Mouse (Mus musculus) forebrain, embryonic 16.5 days (tissue): ENCODE data around the gene Jag2. TPM values are rescaled to one million over a fixed set of nuclear protein-coding genes. Genes with fewer than 3 reads are reported as not detected.

Experiments
- ATAC-seq: fragments of 200-750 bp; cut with Nextera tagmentation; 2 replicates; pipeline ENCODE4 v1.8.0; 2017; ENCODE audit warnings: mild to moderate bottlenecking, moderate library complexity
- H3K27ac ChIP-seq: fragments of 300-500 bp; sonication (generic); 2 replicates; pipeline ENCODE4 v1.5.1; 2014; ENCODE audit warnings: low read length, control low read depth
- H3K27me3 ChIP-seq: fragments of 300-500 bp; sonication (generic); replicated peaks from 2 replicates; pipeline ENCODE4 v1.6.1; 2014; ENCODE audit warnings: low read length; ENCODE audit not compliant: control insufficient read depth, insufficient read depth
- H3K36me3 ChIP-seq: fragments of 300-500 bp; sonication (generic); 2 replicates; pipeline ENCODE4 v1.6.1; 2014; ENCODE audit not compliant: control insufficient read depth, insufficient read depth
- H3K4me1 ChIP-seq: fragments of 300-500 bp; sonication (generic); replicated peaks from 2 replicates; pipeline ENCODE4 v1.6.1; 2014; ENCODE audit warnings: low read length; ENCODE audit not compliant: control insufficient read depth, insufficient read depth
- H3K4me2 ChIP-seq: fragments of 300-500 bp; sonication (generic); 2 replicates; pipeline ENCODE4 v1.6.1; 2014; ENCODE audit warnings: mild to moderate bottlenecking, low read length, control low read depth
- H3K4me3 ChIP-seq: fragments of 300-500 bp; sonication (generic); replicated peaks from 2 replicates; pipeline ENCODE4 v1.5.1; 2014; ENCODE audit warnings: mild to moderate bottlenecking, low read length, control low read depth
- H3K9ac ChIP-seq: fragments of 300-500 bp; sonication (generic); replicated peaks from 2 replicates; pipeline ENCODE4 v1.6.1; 2014; ENCODE audit warnings: low read depth, low read length, control low read depth
- H3K9me3 ChIP-seq: fragments of 300-500 bp; sonication (generic); 2 replicates; pipeline ENCODE4 v1.6.1; 2016; ENCODE audit warnings: low read length; ENCODE audit not compliant: control insufficient read depth
- WGBS: fragments of 180-500 bp; shearing (Covaris S2); extraction: QIAGEN DNeasy Blood & Tissue Kit; methylation state at CpG from one replicate; pipeline ENCODE4 v1.1.7; 2014; 5-methylcytosine and 5-hydroxymethylcytosine counted together
- polyA plus RNA-seq: library from polyadenylated mRNA; unstranded; fragments of >200 nt; fragmentation: Nextera tagmentation; extraction: Ambion mirVana; gene quantifications from 2 replicates; pipeline ENCODE4 v1.2.1, GENCODE M21; 2015

Jag2 gene
- polyA plus RNA-seq, 1 experiment from 2014 or later = 10.7 TPM

DNA sequence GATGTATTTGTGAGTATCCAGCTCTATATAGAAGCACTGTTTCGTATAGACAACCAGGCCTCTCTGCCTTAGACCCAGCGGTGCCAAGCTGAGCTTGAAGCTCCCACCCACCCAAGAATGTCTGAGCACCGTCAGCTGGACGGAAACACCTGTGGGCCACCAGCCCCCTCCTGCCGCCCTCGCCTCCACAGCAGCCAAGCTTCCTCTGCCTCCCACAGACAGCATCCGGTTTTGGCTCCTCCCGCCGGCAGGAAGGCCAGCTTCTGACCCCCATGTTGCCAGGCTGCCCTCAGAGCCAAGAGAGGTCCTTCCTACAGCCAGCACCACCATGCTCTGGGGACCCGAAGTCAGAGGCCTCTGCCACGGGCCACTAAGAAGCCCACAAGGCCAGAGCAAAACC lies 15.0 kb downstream of the Jag2 start:
- Histone ChIP-seq H3K9ac (no peak overlapping the region), H3K4me3 (no peak overlapping the region), H3K4me1 (no peaks in the 10 kb centered on the region), H3K36me3 (peaks cover 16% of the 10 kb centered on the region), H3K27ac (no peak overlapping the region), H3K4me2 (no peak overlapping the region), H3K9me3 (no peaks in the 10 kb centered on the region), H3K27me3 (no peaks in the 10 kb centered on the region)
- no peak for ATAC-seq
- WGBS = 91% methylated on average over 11 of the region's 11 CpGs

DNA sequence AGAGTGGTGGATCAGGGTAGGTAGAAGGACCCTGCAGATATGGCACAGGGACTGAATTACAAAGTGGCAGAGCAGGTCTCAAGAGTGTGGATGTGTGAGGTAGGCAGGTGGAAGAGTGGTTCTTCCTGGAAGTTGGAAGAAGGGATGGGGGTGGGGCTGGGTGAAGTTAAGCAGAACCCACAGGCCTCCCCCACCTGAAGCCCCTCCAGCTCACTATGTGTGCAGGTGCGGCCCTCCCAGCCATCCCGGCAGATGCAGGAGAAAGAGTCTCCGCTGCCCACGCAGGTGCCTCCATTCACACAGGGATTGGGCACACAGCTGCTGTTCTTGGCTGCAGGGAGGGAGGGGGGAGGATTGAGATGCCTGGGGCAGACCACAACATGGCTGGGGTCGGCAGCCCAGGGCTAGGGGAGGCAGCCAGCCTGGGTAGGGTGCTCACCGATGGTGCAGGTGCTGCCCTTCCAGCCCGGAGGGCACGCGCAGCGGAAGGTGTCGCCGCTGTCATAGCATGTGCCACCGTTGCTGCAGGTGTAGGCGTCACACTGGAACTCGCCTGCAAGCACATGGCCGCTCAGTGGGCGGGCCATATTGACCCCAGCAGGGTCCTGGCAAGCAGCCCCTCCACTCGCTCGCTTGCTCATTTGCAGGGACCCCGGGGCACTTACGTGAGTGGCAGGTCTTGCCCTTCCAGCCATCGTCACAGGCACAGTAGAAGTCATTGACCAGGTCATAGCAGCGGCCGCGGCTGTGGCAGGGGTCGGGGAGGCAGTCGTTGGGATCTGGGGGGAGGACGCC lies 16.4 kb downstream of the Jag2 start:
- H3K9me3 ChIP-seq = no peaks in the 10 kb centered on the region
- no peak overlapping the region for H3K4me3 ChIP-seq
- no peak overlapping the region for H3K4me2 ChIP-seq
- 87% methylated on average over 28 of the region's 28 CpGs for WGBS
- H3K36me3 ChIP-seq = peaks cover 20% of the 10 kb centered on the region
- H3K9ac ChIP-seq = no peak overlapping the region
- no peaks in the 10 kb centered on the region for H3K4me1 ChIP-seq
- no peak for ATAC-seq
- no peaks in the 10 kb centered on the region for H3K27me3 ChIP-seq
- no peak overlapping the region for H3K27ac ChIP-seq

DNA sequence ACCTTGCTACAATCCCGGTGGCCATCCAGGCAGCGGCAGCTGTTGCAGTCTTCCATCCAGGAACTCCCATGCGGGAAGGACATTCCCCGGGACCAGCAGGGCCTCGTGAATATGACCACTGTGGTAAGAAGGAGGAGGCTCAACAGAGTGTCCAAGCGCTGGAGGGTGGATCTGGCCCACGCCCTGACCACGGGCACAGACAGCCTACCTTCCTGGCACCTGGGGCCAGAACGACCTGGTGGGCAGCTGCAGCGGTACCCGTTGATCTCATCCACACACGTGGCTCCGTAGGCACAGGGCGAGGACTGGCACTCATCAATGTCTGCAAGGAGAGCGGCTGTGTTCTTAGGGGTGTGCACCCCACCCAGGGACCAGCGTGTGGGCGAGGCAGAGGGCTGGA lies 17.9 kb downstream of the Jag2 start:
- Histone ChIP-seq H3K9me3 (no peaks in the 10 kb centered on the region), H3K4me2 (no peak overlapping the region), H3K27me3 (no peaks in the 10 kb centered on the region), H3K27ac (no peak overlapping the region), H3K4me3 (no peak overlapping the region), H3K4me1 (no peaks in the 10 kb centered on the region), H3K36me3 (peaks cover 20% of the 10 kb centered on the region), H3K9ac (no peak overlapping the region)
- ATAC-seq = no peak
- 95% methylated on average over 17 of the region's 17 CpGs for WGBS

DNA sequence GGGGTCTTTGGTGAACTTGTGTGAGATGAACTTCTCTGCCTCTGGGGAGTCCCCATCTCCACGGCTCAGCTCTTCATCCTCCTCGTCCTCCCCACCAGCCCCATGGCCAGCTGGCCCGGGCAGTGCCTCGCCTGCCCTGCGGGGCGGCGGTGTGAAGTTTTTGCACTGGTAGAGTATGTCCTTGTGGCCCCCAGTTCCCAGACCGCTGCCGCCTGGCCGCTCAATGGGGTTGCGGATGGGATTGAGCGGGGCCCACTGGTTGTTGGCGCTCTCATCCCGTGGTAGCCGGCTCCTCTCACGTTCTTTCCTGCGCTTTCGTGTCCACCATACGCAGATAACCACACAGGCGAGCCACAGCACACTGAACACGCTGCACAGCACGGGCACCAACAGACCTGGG lies 20.6 kb downstream of the Jag2 start:
- no peak for ATAC-seq
- H3K4me2 ChIP-seq = no peak overlapping the region
- H3K4me3 ChIP-seq = no peak overlapping the region
- WGBS = 96% methylated on average over 22 of the region's 22 CpGs
- no peaks in the 10 kb centered on the region for H3K27me3 ChIP-seq
- H3K9ac ChIP-seq = no peak overlapping the region
- H3K9me3 ChIP-seq = no peaks in the 10 kb centered on the region
- H3K27ac ChIP-seq = no peak overlapping the region
- peaks cover 25% of the 10 kb centered on the region for H3K36me3 ChIP-seq
- no peaks in the 10 kb centered on the region for H3K4me1 ChIP-seq

DNA sequence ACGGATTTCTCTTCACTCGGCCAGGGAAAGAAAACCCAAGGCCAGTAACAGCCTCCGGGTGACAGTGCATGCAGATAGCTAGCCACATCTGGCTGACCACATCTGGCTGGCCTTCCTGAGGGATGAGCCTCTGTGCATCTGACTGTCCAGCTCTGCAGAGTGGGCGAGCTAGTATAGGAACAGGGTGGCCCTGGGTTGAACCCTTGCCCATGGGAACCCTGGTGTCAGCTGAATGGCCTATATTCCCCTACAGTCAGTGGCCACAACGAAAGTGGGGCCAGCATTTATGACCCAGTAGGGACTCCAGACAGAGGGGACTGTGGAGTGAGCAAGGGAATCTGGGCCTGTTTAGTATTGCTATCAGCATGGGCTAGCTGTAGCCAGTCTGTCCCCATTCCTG lies 24.6 kb downstream of the Jag2 start:
- H3K36me3 ChIP-seq = peaks cover 11% of the 10 kb centered on the region; the same call in 1 of the 2 replicates
- WGBS = 78% methylated on average over 5 of the region's 5 CpGs
- no peak for ATAC-seq

DNA sequence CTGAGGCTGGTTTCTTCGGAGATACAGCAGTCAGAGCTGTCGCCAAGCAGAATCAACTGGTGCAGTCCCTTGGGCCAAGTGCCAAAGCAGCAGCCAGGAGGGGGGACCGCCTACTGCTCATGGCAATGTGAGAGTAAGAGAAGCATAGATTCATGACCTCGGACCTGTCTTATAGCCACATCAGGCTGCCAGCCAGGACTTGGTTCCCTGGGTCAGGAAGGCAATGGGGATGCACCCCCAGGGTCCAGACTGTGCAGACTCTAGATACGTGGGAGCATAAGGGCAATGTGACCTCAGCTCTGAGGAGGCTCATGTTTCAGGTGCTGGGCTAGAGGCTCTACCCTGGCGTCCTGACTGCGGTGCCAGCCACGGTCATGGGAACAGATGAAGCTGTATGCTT lies 25.6 kb downstream of the Jag2 start:
- Histone ChIP-seq H3K27me3 (no peaks in the 10 kb centered on the region), H3K9ac (no peak overlapping the region), H3K4me2 (no peak overlapping the region), H3K4me3 (no peak overlapping the region), H3K4me1 (no peaks in the 10 kb centered on the region), H3K27ac (no peak overlapping the region), H3K9me3 (no peaks in the 10 kb centered on the region), H3K36me3 (peaks cover 7% of the 10 kb centered on the region; the same call in 1 of the 2 replicates)
- ATAC-seq = no peak
- 61% methylated on average over 8 of the region's 8 CpGs for WGBS

More for the DNA sequence above, 24.6 kb downstream of the Jag2 start:
- Histone ChIP-seq H3K4me2 (no peak overlapping the region), H3K9me3 (no peaks in the 10 kb centered on the region), H3K9ac (no peak overlapping the region), H3K4me1 (no peaks in the 10 kb centered on the region), H3K27ac (no peak overlapping the region), H3K4me3 (no peak overlapping the region), H3K27me3 (no peaks in the 10 kb centered on the region)

DNA sequence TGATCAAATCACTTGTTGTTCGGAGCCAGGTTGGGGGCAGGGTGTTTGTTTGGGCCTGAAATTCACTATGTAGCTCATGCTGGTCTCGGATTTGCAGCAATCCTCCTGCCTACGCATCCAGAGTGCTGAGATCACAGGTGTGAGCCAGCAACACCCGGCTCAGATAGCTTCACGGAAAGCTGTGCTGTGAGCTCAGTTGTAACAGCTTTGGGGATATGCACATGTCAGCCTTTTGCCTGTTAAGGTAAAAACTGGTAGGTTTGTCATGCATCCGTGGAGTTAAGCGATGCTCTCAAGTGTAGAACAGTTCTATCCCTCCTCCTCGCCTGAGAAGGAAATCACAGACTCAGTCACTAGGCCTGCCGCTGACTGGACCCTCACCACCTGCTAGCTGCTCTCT lies 28.9 kb downstream of the Jag2 start:
- Histone ChIP-seq H3K9me3 (no peaks in the 10 kb centered on the region), H3K27me3 (no peaks in the 10 kb centered on the region), H3K4me2 (no peak overlapping the region), H3K4me1 (peaks cover 6% of the 10 kb centered on the region; the same call in 1 of the 2 replicates), H3K9ac (no peak overlapping the region), H3K4me3 (no peak overlapping the region), H3K27ac (no peak overlapping the region), H3K36me3 (peaks cover 4% of the 10 kb centered on the region; the same call in 1 of the 2 replicates)
- ATAC-seq = peak; percentile 49; the same call in 1 of the 2 replicates
- WGBS = 78% methylated on average over 9 of the region's 9 CpGs

DNA sequence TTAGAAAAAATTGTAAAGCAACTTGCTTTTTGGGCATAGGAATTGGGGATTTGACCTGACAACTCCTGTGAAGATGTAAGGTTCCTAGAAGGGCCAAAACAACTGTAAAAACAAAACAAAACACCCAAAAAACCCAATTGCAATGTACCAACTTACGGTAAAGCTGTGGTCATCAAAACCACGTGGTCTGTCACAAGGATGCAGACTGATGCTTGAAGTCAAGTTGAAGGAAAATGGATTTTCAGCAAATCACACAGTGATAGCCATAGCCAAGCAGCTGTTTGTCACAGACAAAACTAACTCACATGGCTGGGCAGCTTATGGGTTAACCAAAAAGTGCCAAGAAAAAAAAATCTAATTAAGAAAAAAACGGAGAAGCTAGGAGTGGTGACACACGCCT lies 30.6 kb downstream of the Jag2 start:
- Histone ChIP-seq H3K4me2 (no peak overlapping the region), H3K9me3 (no peaks in the 10 kb centered on the region), H3K27ac (no peak overlapping the region), H3K4me3 (no peak overlapping the region), H3K36me3 (no peaks in the 10 kb centered on the region), H3K9ac (no peak overlapping the region), H3K27me3 (no peaks in the 10 kb centered on the region), H3K4me1 (peaks cover 6% of the 10 kb centered on the region; the same call in 1 of the 2 replicates)
- ATAC-seq = no peak
- 49% methylated on average over 4 of the region's 4 CpGs for WGBS

DNA sequence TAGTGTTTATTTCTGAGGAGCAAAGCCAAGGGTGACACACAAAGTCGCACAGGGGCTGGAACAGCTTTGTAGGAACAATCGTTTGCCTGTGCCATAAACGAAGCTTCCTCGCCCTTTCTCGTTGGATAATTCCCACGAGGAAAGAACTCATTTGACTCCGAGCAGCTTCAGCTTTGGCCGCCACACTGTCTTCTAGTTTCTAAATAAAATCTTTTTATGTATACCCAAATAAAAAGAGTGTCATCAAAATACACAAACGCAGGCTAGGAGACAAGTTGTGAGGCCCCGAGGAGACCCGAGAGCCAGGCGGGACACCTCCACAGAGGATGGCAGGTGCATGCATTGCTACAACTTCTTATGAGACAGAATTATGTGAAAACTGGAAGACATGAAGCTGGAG lies 31.2 kb downstream of the Jag2 start:
- Histone ChIP-seq H3K9me3 (no peaks in the 10 kb centered on the region), H3K4me2 (no peak overlapping the region), H3K4me3 (no peak overlapping the region), H3K27ac (no peak overlapping the region), H3K4me1 (peaks cover 6% of the 10 kb centered on the region; the same call in 1 of the 2 replicates), H3K36me3 (no peaks in the 10 kb centered on the region), H3K9ac (no peak overlapping the region), H3K27me3 (no peaks in the 10 kb centered on the region)
- 70% methylated on average over 12 of the region's 12 CpGs for WGBS
- ATAC-seq = no peak
